In genomic region chr5:118645196-118645805, GRCm38 (mm10) we compare ENCODE assay signal across 16 mouse cellular contexts.
DNase-seq lines count a peak whose midpoint lies in the region; ATAC-seq and TF ChIP-seq lines count a peak whose summit lies in the region.
"Had no signal": no experiment of that assay in that cellular context is flagged by ENCODE, and none has a peak within 500 bp of the region (broad histone marks: within the 10 kb centered on the region; RNA-seq: fewer than 3 reads in every experiment).

No protein-coding gene starts in this region.

- ATAC-seq in lung, embryonic 15.5 days (ENCODE audit: borderline replicate concordance, extremely low read depth, low FRiP score, low TSS enrichment), result peak; percentile 41; the same call in 1 of the 2 replicates
- ATAC-seq in hematopoietic stem cell, adult 5-6 weeks (replicated peaks in 1 of 2; ENCODE audit: insufficient read depth in 1 of 2, low FRiP score in 2 of 2, low TSS enrichment in 1 of 2, low read depth in 1 of 2, poor library complexity in 2 of 2, severe bottlenecking in 2 of 2), result peak; percentile 30 to 63; a peak in 2 of 4 replicates
- ATAC-seq: forebrain, embryonic 15.5 days had no signal

- no peak overlapping the region for H3K9ac ChIP-seq in lung, embryonic 15.5 days
- H3K9ac ChIP-seq: embryonic facial prominence, embryonic 13.5 days; forebrain, embryonic 15.5 days; hindbrain, embryonic 15.5 days had no signal

- H3K9me3 ChIP-seq in lung, embryonic 15.5 days, result no peaks in the 10 kb centered on the region
- H3K9me3 ChIP-seq: embryonic facial prominence, embryonic 13.5 days; forebrain, embryonic 15.5 days; hindbrain, embryonic 15.5 days had no signal

- no peaks in the 10 kb centered on the region for H3K27me3 ChIP-seq in lung, embryonic 15.5 days
- no peaks in the 10 kb centered on the region for H3K27me3 ChIP-seq in cerebellum, adult 2 months (ENCODE audit: control insufficient read depth, insufficient read depth, low read length)
- H3K27me3 ChIP-seq: embryonic facial prominence, embryonic 13.5 days; forebrain, embryonic 15.5 days; hindbrain, embryonic 15.5 days had no signal

- no peak overlapping the region for H3K4me3 ChIP-seq in lung, embryonic 15.5 days
- H3K4me3 ChIP-seq in cerebellum, adult 2 months (replicated peaks; ENCODE audit: insufficient read depth, low read depth, low read length), result no peak overlapping the region
- H3K4me3 ChIP-seq: embryonic facial prominence, embryonic 13.5 days; forebrain, embryonic 15.5 days; hindbrain, embryonic 15.5 days; left cerebral cortex, adult 2 months had no signal

- no peak overlapping the region for H3K27ac ChIP-seq in lung, embryonic 15.5 days
- no peak overlapping the region for H3K27ac ChIP-seq in cerebellum, adult 2 months (ENCODE audit: insufficient read depth, low read length)
- H3K27ac ChIP-seq: embryonic facial prominence, embryonic 13.5 days; forebrain, embryonic 15.5 days; hindbrain, embryonic 15.5 days; kidney, postnatal 0 days; left cerebral cortex, adult 2 months had no signal

- peak; percentile 61 for DNase-seq in gastrocnemius, adult 18-20 months (ENCODE audit: low spot score)
- DNase-seq in gastrocnemius, postnatal 10 days, result no peak
- no peak for DNase-seq in lung, postnatal 25 days (ENCODE audit: low spot score)
- peak; percentile 61 for DNase-seq in thymus, postnatal 14 days
- no peak for DNase-seq in cerebellum, adult 2 months
- DNase-seq in cerebellum, postnatal 4 days (ENCODE audit: low spot score in 2 of 2), result no peak
- DNase-seq: adrenal gland, postnatal 25 days; cerebellum, adult 18-20 months; lung, postnatal 36 days had no signal

- H3K4me2 ChIP-seq in lung, embryonic 15.5 days, result no peak overlapping the region
- H3K4me2 ChIP-seq: embryonic facial prominence, embryonic 13.5 days; forebrain, embryonic 15.5 days; hindbrain, embryonic 15.5 days had no signal

- H3K36me3 ChIP-seq in lung, embryonic 15.5 days, result no peaks in the 10 kb centered on the region
- H3K36me3 ChIP-seq: embryonic facial prominence, embryonic 13.5 days; forebrain, embryonic 15.5 days; hindbrain, embryonic 15.5 days had no signal

- peaks cover 40% of the 10 kb centered on the region for H3K4me1 ChIP-seq in lung, embryonic 15.5 days
- peaks cover 33% of the 10 kb centered on the region for H3K4me1 ChIP-seq in cerebellum, adult 2 months (ENCODE audit: control insufficient read depth, insufficient read depth, low read length)

- 61% methylated on average over 10 of the region's 10 CpGs for WGBS in lung, embryonic 15.5 days
- 80% methylated on average over 10 of the region's 10 CpGs for WGBS in cerebellum, adult 2 months

- no peak for TF ChIP-seq CTCF in cerebellum, adult 2 months (IDR thresholded peaks at IDR 0.05; ENCODE audit: borderline replicate concordance, insufficient read depth, low read depth, low read length)

- TF ChIP-seq POLR2A in cerebellum, adult 2 months (IDR thresholded peaks at IDR 0.05; ENCODE audit: borderline replicate concordance, insufficient read depth, low read length), result no peak

Comparison
In these comparisons a context has a peak if more than half of its experiments do, and no peak if none do; other contexts are left out.
1. DNase-seq: peak in gastrocnemius, adult 18-20 months (single experiment) and thymus, postnatal 14 days (single experiment); none in gastrocnemius, postnatal 10 days (single experiment), lung, postnatal 25 days (single experiment), cerebellum, adult 2 months (0 of 2) and cerebellum, postnatal 4 days (0 of 2).